Mouse (Mus musculus): ENCODE results near the gene Nbr1. TPM values are rescaled to one million over a fixed set of nuclear protein-coding genes. Genes with fewer than 3 reads are reported as not detected.

The Nbr1 gene
- polyA plus RNA-seq (2014; fragmentation: Illumina TruSeq; extraction: RNeasy Lipid Tissue Mini Kit (QIAGEN cat#74804); ENCODE audit: low read depth, low replicate concordance): 155 TPM

GRCm38 (mm10) chr11:101551751-101552475 is at the start of gene Nbr1, which contains the start of gene Brca1:
TSS of gene Nbr1 (plus strand) at chr11:101552149.
TSS of gene Brca1 (minus strand) at chr11:101551955.

GRCm38 (mm10) chr11:101582054-101583035 is 30.4 kb downstream of the Nbr1 start, which contains the start of gene Tmem106a:
TSS of gene Tmem106a (plus strand) at chr11:101582242.

GRCm38 (mm10) chr11:101599156-101599555 is 47.2 kb downstream of the Nbr1 start, which contains the start of gene Gm11634:
TSS of gene Gm11634 (minus strand) at chr11:101599256.

GRCm38 (mm10) chr11:101626995-101627856 is 75.3 kb downstream of the Nbr1 start, which contains the start of gene Rdm1:
TSS of gene Rdm1 (plus strand) at chr11:101627195.

Other genes starting within 250 kb of the Nbr1 start
- gene Becn1, start 249.9 kb upstream of the Nbr1 start, polyA plus RNA-seq (2014; fragmentation: Illumina TruSeq; extraction: RNeasy Lipid Tissue Mini Kit (QIAGEN cat#74804); ENCODE audit: low read depth, low replicate concordance): 49.8 TPM
- gene Psme3, start 235.9 kb upstream of the Nbr1 start, polyA plus RNA-seq (2014; fragmentation: Illumina TruSeq; extraction: RNeasy Lipid Tissue Mini Kit (QIAGEN cat#74804); ENCODE audit: low read depth, low replicate concordance): 96.3 TPM
- not detected for gene Aoc2, start 227.1 kb upstream of the Nbr1 start, polyA plus RNA-seq (2014; fragmentation: Illumina TruSeq; extraction: RNeasy Lipid Tissue Mini Kit (QIAGEN cat#74804); ENCODE audit: low read depth, low replicate concordance)
- gene Aoc3, start 221.5 kb upstream of the Nbr1 start, polyA plus RNA-seq (2014; fragmentation: Illumina TruSeq; extraction: RNeasy Lipid Tissue Mini Kit (QIAGEN cat#74804); ENCODE audit: low read depth, low replicate concordance): 0.16 TPM
- 315 TPM for gene G6pc, start 184.6 kb upstream of the Nbr1 start, polyA plus RNA-seq (2014; fragmentation: Illumina TruSeq; extraction: RNeasy Lipid Tissue Mini Kit (QIAGEN cat#74804); ENCODE audit: low read depth, low replicate concordance)
- gene Aarsd1, start 134.5 kb upstream of the Nbr1 start, polyA plus RNA-seq (2014; fragmentation: Illumina TruSeq; extraction: RNeasy Lipid Tissue Mini Kit (QIAGEN cat#74804); ENCODE audit: low read depth, low replicate concordance): 5.7 TPM
- 0.95 TPM for gene Gm27029, start 127.4 kb upstream of the Nbr1 start, polyA plus RNA-seq (2014; fragmentation: Illumina TruSeq; extraction: RNeasy Lipid Tissue Mini Kit (QIAGEN cat#74804); ENCODE audit: low read depth, low replicate concordance)
- 1.6 TPM for gene Rundc1, start 127.1 kb upstream of the Nbr1 start, polyA plus RNA-seq (2014; fragmentation: Illumina TruSeq; extraction: RNeasy Lipid Tissue Mini Kit (QIAGEN cat#74804); ENCODE audit: low read depth, low replicate concordance)
- gene Ptges3l, start 126.8 kb upstream of the Nbr1 start, polyA plus RNA-seq (2014; fragmentation: Illumina TruSeq; extraction: RNeasy Lipid Tissue Mini Kit (QIAGEN cat#74804); ENCODE audit: low read depth, low replicate concordance): not detected
- gene Rpl27, start 109.9 kb upstream of the Nbr1 start, polyA plus RNA-seq (2014; fragmentation: Illumina TruSeq; extraction: RNeasy Lipid Tissue Mini Kit (QIAGEN cat#74804); ENCODE audit: low read depth, low replicate concordance): 30.0 TPM
- gene Ifi35, start 103.7 kb upstream of the Nbr1 start, polyA plus RNA-seq (2014; fragmentation: Illumina TruSeq; extraction: RNeasy Lipid Tissue Mini Kit (QIAGEN cat#74804); ENCODE audit: low read depth, low replicate concordance): 3.8 TPM
- gene Rnd2, start 87.2 kb upstream of the Nbr1 start, polyA plus RNA-seq (2014; fragmentation: Illumina TruSeq; extraction: RNeasy Lipid Tissue Mini Kit (QIAGEN cat#74804); ENCODE audit: low read depth, low replicate concordance): 10.8 TPM
- 1.9 TPM for gene Vat1, start 85.9 kb upstream of the Nbr1 start, polyA plus RNA-seq (2014; fragmentation: Illumina TruSeq; extraction: RNeasy Lipid Tissue Mini Kit (QIAGEN cat#74804); ENCODE audit: low read depth, low replicate concordance)
- 0.58 TPM for gene Brca1, start 194 bp upstream of the Nbr1 start, polyA plus RNA-seq (2014; fragmentation: Illumina TruSeq; extraction: RNeasy Lipid Tissue Mini Kit (QIAGEN cat#74804); ENCODE audit: low read depth, low replicate concordance)
- gene Tmem106a, start 30.1 kb downstream of the Nbr1 start, polyA plus RNA-seq (2014; fragmentation: Illumina TruSeq; extraction: RNeasy Lipid Tissue Mini Kit (QIAGEN cat#74804); ENCODE audit: low read depth, low replicate concordance): 6.0 TPM
- not detected for gene Gm11634, start 47.1 kb downstream of the Nbr1 start, polyA plus RNA-seq (2014; fragmentation: Illumina TruSeq; extraction: RNeasy Lipid Tissue Mini Kit (QIAGEN cat#74804); ENCODE audit: low read depth, low replicate concordance)
- 2.7 TPM for gene Rdm1, start 75.0 kb downstream of the Nbr1 start, polyA plus RNA-seq (2014; fragmentation: Illumina TruSeq; extraction: RNeasy Lipid Tissue Mini Kit (QIAGEN cat#74804); ENCODE audit: low read depth, low replicate concordance)
- 17.2 TPM for gene Arl4d, start 113.4 kb downstream of the Nbr1 start, polyA plus RNA-seq (2014; fragmentation: Illumina TruSeq; extraction: RNeasy Lipid Tissue Mini Kit (QIAGEN cat#74804); ENCODE audit: low read depth, low replicate concordance)
- 6.9 TPM for gene Dhx8, start 180.8 kb downstream of the Nbr1 start, polyA plus RNA-seq (2014; fragmentation: Illumina TruSeq; extraction: RNeasy Lipid Tissue Mini Kit (QIAGEN cat#74804); ENCODE audit: low read depth, low replicate concordance)
- not detected for gene Etv4, start 233.2 kb downstream of the Nbr1 start, polyA plus RNA-seq (2014; fragmentation: Illumina TruSeq; extraction: RNeasy Lipid Tissue Mini Kit (QIAGEN cat#74804); ENCODE audit: low read depth, low replicate concordance)